Mouse (Mus musculus) cortical plate, adult 2 months (tissue): ENCODE data around the gene Bbs12.

Source experiments
- CTCF ChIP-seq: fragments of 200-500 bp; IDR thresholded peaks from 2 replicates; pipeline ENCODE4 v1.5.1; 2011; ENCODE audit warnings: mild to moderate bottlenecking, control low read depth, low read length; ENCODE audit not compliant: insufficient read depth; ENCODE audit errors: extremely low read depth
- POLR2A ChIP-seq: fragments of 200-500 bp; IDR thresholded peaks from 2 replicates; pipeline ENCODE4 v1.6.1; 2011; ENCODE audit warnings: mild to moderate bottlenecking, low read length, control low read depth; ENCODE audit not compliant: insufficient read depth; ENCODE audit errors: extremely low read depth

DNA sequence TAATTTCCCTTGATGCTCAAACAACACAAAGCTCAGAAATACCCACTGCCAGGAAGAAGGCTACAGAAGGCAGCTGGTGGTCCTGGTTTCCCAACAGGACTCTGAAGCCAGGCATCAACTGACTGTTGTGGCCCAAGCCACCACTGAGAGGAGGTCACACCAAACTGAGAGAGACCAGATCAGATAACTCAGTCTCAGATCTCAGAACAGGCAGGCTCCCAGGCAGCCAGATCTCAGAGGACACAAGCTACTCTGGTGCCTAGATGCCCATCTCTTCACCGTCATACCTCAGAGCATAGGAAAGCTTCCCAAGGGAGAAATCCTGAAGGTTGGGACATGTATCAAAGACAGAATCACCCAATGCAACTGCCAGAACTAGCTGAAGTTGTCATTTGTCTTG lies 32.1 kb upstream of the Bbs12 start:
- no peak for TF ChIP-seq POLR2A
- TF ChIP-seq CTCF = no peak
